ENCODE assay signal across 17 mouse cellular contexts in the genomic region with DNA sequence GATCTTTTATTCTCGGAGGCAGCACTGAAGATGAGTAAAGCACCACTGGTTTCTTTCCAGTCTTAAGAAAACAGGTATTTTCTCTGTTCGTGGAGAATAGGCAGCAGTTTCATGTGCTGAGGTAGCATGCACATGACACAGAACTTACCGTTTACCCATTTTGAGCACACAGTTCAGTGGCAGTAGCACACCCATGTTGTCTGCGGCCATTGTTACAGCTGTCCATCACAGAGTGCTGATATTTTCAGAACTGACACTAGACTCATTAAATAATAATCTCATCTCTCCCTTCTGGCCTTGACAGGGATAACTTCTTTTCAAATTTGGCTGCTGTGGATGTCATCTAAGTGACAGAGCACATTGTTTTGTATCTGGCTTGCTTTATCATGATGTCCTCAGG.
"Had no signal": no experiment of that assay in that cellular context is flagged by ENCODE, and none has a peak within 500 bp of the region (broad histone marks: within the 10 kb centered on the region; RNA-seq: fewer than 3 reads in every experiment).

No protein-coding gene starts in this region.

- H3K4me1 ChIP-seq: liver, embryonic 13.5 days; liver, embryonic 15.5 days; lung, embryonic 15.5 days; megakaryocyte, embryonic 14.5 days; neural tube, embryonic 12.5 days; stomach, embryonic 15.5 days had no signal

- H3K27ac ChIP-seq: liver, embryonic 13.5 days; liver, embryonic 15.5 days; lung, embryonic 15.5 days; macrophage; neural tube, embryonic 12.5 days; stomach, embryonic 15.5 days; stomach, postnatal 0 days had no signal

- DNase-seq: liver, embryonic 13.5 days; liver, postnatal 0 days; lung, adult 2 months; lung, postnatal 14 days; lung, postnatal 36 days; right cerebral cortex, postnatal 14 days; thymus, adult 2 months; thymus, postnatal 25 days; thymus, postnatal 4 days had no signal

- H3K27me3 ChIP-seq: liver, embryonic 13.5 days; liver, embryonic 15.5 days; lung, embryonic 15.5 days; megakaryocyte, embryonic 14.5 days; neural tube, embryonic 12.5 days; stomach, embryonic 15.5 days had no signal

- H3K9me3 ChIP-seq: liver, embryonic 13.5 days; liver, embryonic 15.5 days; lung, embryonic 15.5 days; megakaryocyte, embryonic 14.5 days; neural tube, embryonic 12.5 days; stomach, embryonic 15.5 days had no signal

- H3K4me2 ChIP-seq: liver, embryonic 13.5 days; liver, embryonic 15.5 days; lung, embryonic 15.5 days; neural tube, embryonic 12.5 days; stomach, embryonic 15.5 days had no signal

- H3K4me3 ChIP-seq: liver, embryonic 13.5 days; liver, embryonic 15.5 days; lung, embryonic 15.5 days; megakaryocyte, embryonic 14.5 days; neural tube, embryonic 12.5 days; stomach, embryonic 15.5 days had no signal

- H3K9ac ChIP-seq: liver, embryonic 13.5 days; liver, embryonic 15.5 days; liver, postnatal 0 days; lung, embryonic 15.5 days; neural tube, embryonic 12.5 days; stomach, embryonic 15.5 days had no signal

- H3K36me3 ChIP-seq: liver, embryonic 13.5 days; liver, embryonic 15.5 days; lung, embryonic 15.5 days; neural tube, embryonic 12.5 days; stomach, embryonic 15.5 days had no signal

- ATAC-seq: liver, postnatal 0 days; lung, postnatal 0 days had no signal
